Mouse (Mus musculus) MEL (cell line): ENCODE measurements around the gene Arnt.
"Not testable (repeated sequence)": the region's sequence is repeated elsewhere in the genome, so short reads cannot be mapped to it uniquely, and the experiment has no call there.

Source experiments
- CTCF ChIP-seq, 3 experiments: IDR thresholded peaks in 2 of 3; conservative IDR thresholded peaks in 1 of 3; 2 replicates each; pipeline ENCODE4 v1.5.1; 2011 to 2012; ENCODE audit warnings: low read length in 3 of 3, low read depth in 2 of 3, mild to moderate bottlenecking in 2 of 3, improper control_type of control experiment in 1 of 3, inconsistent platforms in 1 of 3, mixed read lengths in 1 of 3, moderate library complexity in 1 of 3; ENCODE audit not compliant: control insufficient read depth in 1 of 3, insufficient read depth in 1 of 3, poor library complexity in 1 of 3, severe bottlenecking in 1 of 3
- GATA1 ChIP-seq: IDR thresholded peaks from 2 replicates; pipeline ENCODE4 v1.6.1; 2011; ENCODE audit warnings: low read depth, low read length, improper control_type of control experiment
- HCFC1 ChIP-seq: IDR thresholded peaks from 2 replicates; pipeline ENCODE4 v1.6.1; 2012; ENCODE audit warnings: low read depth, mild to moderate bottlenecking, inconsistent platforms, low read length, improper control_type of control experiment, moderate library complexity
- MYC ChIP-seq: IDR thresholded peaks from 2 replicates; pipeline ENCODE4 v1.6.1; 2011; ENCODE audit warnings: low read depth, mild to moderate bottlenecking, low read length, improper control_type of control experiment, moderate library complexity
- POLR2A ChIP-seq, 2 experiments: IDR thresholded peaks; 2 replicates each; pipeline ENCODE4 v1.6.1; 2011 to 2012; ENCODE audit warnings: low read length in 2 of 2, mild to moderate bottlenecking in 2 of 2, control low read depth in 1 of 2, improper control_type of control experiment in 1 of 2, low read depth in 1 of 2, moderate library complexity in 1 of 2; ENCODE audit not compliant: control insufficient read depth in 1 of 2, insufficient read depth in 1 of 2, poor library complexity in 1 of 2
- POLR2AphosphoS5 ChIP-seq: IDR thresholded peaks from 2 replicates; pipeline ENCODE4 v1.6.1; 2012; ENCODE audit warnings: low read depth, borderline replicate concordance, mild to moderate bottlenecking, inconsistent platforms, low read length, moderate library complexity, mixed read lengths
- RAD21 ChIP-seq: IDR thresholded peaks from 2 replicates; pipeline ENCODE4 v1.6.1; 2011; ENCODE audit warnings: mild to moderate bottlenecking, low read depth, low read length, improper control_type of control experiment
- RCOR1 ChIP-seq: IDR thresholded peaks from 2 replicates; pipeline ENCODE4 v1.6.1; 2012; ENCODE audit warnings: low read depth, mild to moderate bottlenecking, inconsistent platforms, low read length, improper control_type of control experiment
- TCF12 ChIP-seq: IDR thresholded peaks from 2 replicates; pipeline ENCODE4 v1.6.1; 2014; ENCODE audit warnings: low read depth, mild to moderate bottlenecking, inconsistent platforms, low read length, improper control_type of control experiment, moderate library complexity

DNA sequence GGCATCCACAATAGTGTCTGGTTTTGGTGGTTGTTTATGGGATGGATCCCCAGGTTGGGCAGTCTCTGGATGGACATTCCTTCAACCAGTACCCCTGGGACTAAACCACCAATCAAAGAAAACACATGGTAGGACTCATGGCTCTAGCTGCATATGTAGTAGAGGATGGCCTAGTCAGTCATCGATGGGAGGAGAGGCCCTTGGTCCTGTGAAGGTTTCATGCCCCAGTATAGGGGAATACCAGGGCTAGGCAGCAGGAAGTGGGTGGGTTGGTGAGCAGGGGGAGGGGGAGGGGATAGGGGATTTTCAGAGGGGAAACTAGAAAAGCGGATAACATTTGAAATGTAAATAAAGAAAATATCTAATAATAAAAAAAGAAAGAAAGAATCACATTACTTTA, 107.0 kb downstream of the Arnt start:
- TF ChIP-seq POLR2AphosphoS5; MYC; POLR2A (IDR thresholded peaks at IDR 0.05; ENCODE audit: control insufficient read depth in 1 of 2, insufficient read depth in 1 of 2, low read depth in 1 of 2, low read length in 2 of 2, poor library complexity in 1 of 2); CTCF (IDR thresholded peaks at IDR 0.05 in 2 of 3, conservative IDR thresholded peaks at IDR 0.05 in 1 of 3; ENCODE audit: control insufficient read depth in 1 of 3, insufficient read depth in 1 of 3, low read depth in 2 of 3, low read length in 3 of 3, poor library complexity in 1 of 3, severe bottlenecking in 1 of 3); RCOR1; GATA1; HCFC1; TCF12; RAD21: not testable (repeated sequence)
